Mouse (Mus musculus) E14TG2a.4 (cell line): ENCODE measurements around the gene Gm20388.

ENCODE experiments used
- H3K27me3 ChIP-seq: 2 replicates; pipeline ENCODE4 v1.6.1; 2014; ENCODE audit warnings: low read length, control low read depth; ENCODE audit not compliant: insufficient read depth
- H3K36me3 ChIP-seq: 2 replicates; pipeline ENCODE4 v1.6.1; 2014; ENCODE audit warnings: low read length, control low read depth; ENCODE audit not compliant: insufficient read depth
- H3K4me1 ChIP-seq: replicated peaks from 2 replicates; pipeline ENCODE4 v1.6.1; 2014; ENCODE audit warnings: low read depth, low read length, control low read depth
- H3K4me3 ChIP-seq: replicated peaks from 2 replicates; pipeline ENCODE4 v1.5.1; 2014; ENCODE audit warnings: mild to moderate bottlenecking, low read length
- H3K9me3 ChIP-seq: 2 replicates; pipeline ENCODE4 v1.6.1; 2014; ENCODE audit warnings: low read length, control low read depth
- CTCF ChIP-seq: conservative IDR thresholded peaks from 2 replicates; pipeline ENCODE4 v1.5.1; 2014; ENCODE audit warnings: low read length
- NANOG ChIP-seq: IDR thresholded peaks from 2 replicates; pipeline ENCODE4 v1.6.1; 2014; ENCODE audit warnings: borderline replicate concordance, low read length, mixed read lengths
- POU5F1 ChIP-seq: IDR thresholded peaks from 2 replicates; pipeline ENCODE4 v1.6.1; 2014; ENCODE audit warnings: low read length, borderline replicate concordance

The Gm20388 gene

GRCm38 (mm10) chr8:122030965-122031364, 2120.3 kb downstream of the Gm20388 start:
- no peaks in the 10 kb centered on the region for H3K9me3 ChIP-seq
- no peak overlapping the region for H3K4me3 ChIP-seq
- H3K4me1 ChIP-seq, result no peaks in the 10 kb centered on the region
- H3K36me3 ChIP-seq, result peaks cover 13% of the 10 kb centered on the region
- no peaks in the 10 kb centered on the region for H3K27me3 ChIP-seq
- TF ChIP-seq POU5F1, result no peak
- TF ChIP-seq CTCF, result no peak
- TF ChIP-seq NANOG, result no peak

GRCm38 (mm10) chr8:122032741-122033140, 2122.1 kb downstream of the Gm20388 start:
- H3K27me3 ChIP-seq, result peaks cover 1% of the 10 kb centered on the region; the same call in 1 of the 2 replicates
- TF ChIP-seq CTCF (no peak), POU5F1 (no peak)
- no peaks in the 10 kb centered on the region for H3K4me1 ChIP-seq
- H3K9me3 ChIP-seq, result no peaks in the 10 kb centered on the region
- H3K4me3 ChIP-seq, result no peak overlapping the region
- no peaks in the 10 kb centered on the region for H3K36me3 ChIP-seq

DNA sequence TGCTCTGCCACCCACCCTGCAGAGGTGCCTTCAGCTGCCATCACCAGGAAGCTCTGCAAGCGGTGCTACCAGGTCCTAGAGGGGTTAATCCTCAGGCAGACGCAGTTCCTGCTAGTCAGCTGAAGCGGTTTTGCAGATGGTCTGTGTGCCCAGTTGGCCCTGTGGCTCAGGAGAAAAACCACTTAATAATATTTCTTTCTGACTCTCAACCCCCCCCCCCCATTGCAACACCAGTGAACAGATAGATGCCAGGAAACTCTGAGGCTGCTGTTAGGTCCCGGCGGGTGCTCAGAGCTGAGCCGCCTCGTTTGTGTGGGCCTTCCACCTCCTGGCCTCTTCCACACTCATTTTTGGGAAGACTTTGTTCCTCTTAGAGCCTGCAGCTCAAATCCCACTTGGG, 2124.9 kb downstream of the Gm20388 start:
- Histone ChIP-seq H3K4me3 (no peak overlapping the region), H3K27me3 (peaks cover 4% of the 10 kb centered on the region; the same call in 1 of the 2 replicates), H3K9me3 (no peaks in the 10 kb centered on the region), H3K36me3 (no peaks in the 10 kb centered on the region), H3K4me1 (no peaks in the 10 kb centered on the region)
- TF ChIP-seq CTCF, result no peak
- no peak for TF ChIP-seq NANOG
- TF ChIP-seq POU5F1, result no peak

DNA sequence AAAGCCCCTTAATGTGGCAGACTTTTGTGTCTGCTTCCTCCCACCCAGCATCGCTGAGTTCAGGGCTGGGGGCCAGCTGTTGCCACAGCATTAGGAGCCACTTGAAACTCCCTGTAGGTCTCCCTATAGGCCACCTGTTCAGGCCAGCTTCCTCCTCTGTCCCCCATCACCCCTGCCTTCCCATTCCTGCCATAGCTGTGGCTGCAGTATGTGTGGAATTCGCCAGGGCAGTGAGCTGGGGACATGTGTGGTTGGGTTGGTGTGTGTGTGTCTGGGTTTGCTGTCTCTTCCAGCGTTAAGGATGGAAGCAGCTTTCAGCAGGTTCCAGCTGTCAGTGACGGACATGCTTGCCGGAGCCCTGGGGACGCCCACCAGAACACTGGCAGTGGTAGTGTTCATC, 2125.7 kb downstream of the Gm20388 start:
- TF ChIP-seq POU5F1 (no peak), CTCF (no peak), NANOG (no peak)
- Histone ChIP-seq H3K4me3 (no peak overlapping the region), H3K27me3 (peaks cover 4% of the 10 kb centered on the region; the same call in 1 of the 2 replicates), H3K4me1 (no peaks in the 10 kb centered on the region), H3K36me3 (no peaks in the 10 kb centered on the region), H3K9me3 (no peaks in the 10 kb centered on the region)

GRCm38 (mm10) chr8:122037279-122037678, 2126.6 kb downstream of the Gm20388 start:
- H3K27me3 ChIP-seq, result peaks cover 5% of the 10 kb centered on the region
- H3K4me1 ChIP-seq, result peaks cover 3% of the 10 kb centered on the region; the same call in 1 of the 2 replicates
- no peak overlapping the region for H3K4me3 ChIP-seq
- no peaks in the 10 kb centered on the region for H3K9me3 ChIP-seq
- no peaks in the 10 kb centered on the region for H3K36me3 ChIP-seq
- TF ChIP-seq POU5F1 (no peak), NANOG (no peak), CTCF (no peak)

- TF ChIP-seq NANOG, result no peak
- no peak for TF ChIP-seq POU5F1
- no peak for TF ChIP-seq CTCF
- H3K4me3 ChIP-seq, result no peak overlapping the region
- no peaks in the 10 kb centered on the region for H3K36me3 ChIP-seq
- H3K9me3 ChIP-seq, result no peaks in the 10 kb centered on the region
- H3K27me3 ChIP-seq, result peaks cover 13% of the 10 kb centered on the region
- H3K4me1 ChIP-seq, result peaks cover 11% of the 10 kb centered on the region
These were observed 2127.4 kb downstream of the Gm20388 start for GRCm38 (mm10) chr8:122038076-122038475.

DNA sequence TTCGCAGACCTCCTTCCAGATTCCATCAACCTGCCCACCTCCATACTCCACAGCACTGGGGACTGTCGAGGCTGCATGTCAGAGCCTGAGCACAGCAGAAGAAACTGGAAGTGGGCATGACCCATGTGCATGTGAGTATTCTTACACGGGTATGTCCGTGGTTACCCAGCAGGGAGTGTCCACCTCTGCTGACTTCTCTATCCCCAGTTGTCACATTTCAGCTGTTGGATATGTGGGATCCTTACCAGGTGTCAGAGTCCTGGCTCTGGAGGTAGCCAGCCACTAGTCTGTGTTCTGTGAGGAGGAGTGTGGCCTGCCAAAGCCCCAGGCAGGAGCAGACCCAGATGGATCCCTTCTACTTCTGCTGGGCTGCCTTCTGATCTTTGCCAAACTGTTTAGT, 2128.8 kb downstream of the Gm20388 start:
- TF ChIP-seq POU5F1, result no peak
- no peak for TF ChIP-seq NANOG
- TF ChIP-seq CTCF, result no peak
- Histone ChIP-seq H3K36me3 (no peaks in the 10 kb centered on the region), H3K27me3 (peaks cover 15% of the 10 kb centered on the region), H3K9me3 (no peaks in the 10 kb centered on the region), H3K4me1 (peaks cover 20% of the 10 kb centered on the region), H3K4me3 (no peak overlapping the region)

GRCm38 (mm10) chr8:122047206-122047870, 2136.7 kb downstream of the Gm20388 start:
- TF ChIP-seq POU5F1 (no peak), CTCF (no peak), NANOG (no peak)
- Histone ChIP-seq H3K4me3 (no peak overlapping the region), H3K9me3 (no peaks in the 10 kb centered on the region), H3K36me3 (no peaks in the 10 kb centered on the region), H3K4me1 (peaks cover 16% of the 10 kb centered on the region), H3K27me3 (peaks cover 10% of the 10 kb centered on the region)

DNA sequence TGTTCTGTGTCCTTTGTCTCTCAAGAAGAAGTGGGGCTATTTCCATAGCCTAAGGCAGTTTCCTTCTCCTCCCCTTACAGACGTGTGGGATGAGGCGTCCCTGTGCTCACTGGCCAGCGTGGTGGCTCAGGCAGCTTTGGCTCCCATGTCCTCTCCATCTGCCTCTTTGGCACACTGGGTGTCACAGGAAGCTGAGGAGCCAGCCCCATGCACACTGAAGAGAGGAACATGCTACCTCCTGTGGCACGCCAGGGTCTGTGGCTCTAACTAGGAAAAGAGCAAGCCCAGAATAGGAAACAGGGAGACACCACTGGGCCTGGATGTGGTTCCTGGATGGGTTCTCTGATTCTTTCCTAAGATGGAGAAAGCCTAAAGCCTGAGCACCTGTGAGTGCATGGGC, 2138.6 kb downstream of the Gm20388 start:
- H3K9me3 ChIP-seq, result no peaks in the 10 kb centered on the region
- no peaks in the 10 kb centered on the region for H3K36me3 ChIP-seq
- H3K4me3 ChIP-seq, result no peak overlapping the region
- H3K4me1 ChIP-seq, result no peaks in the 10 kb centered on the region
- TF ChIP-seq POU5F1, result no peak
- no peak for TF ChIP-seq NANOG
- TF ChIP-seq CTCF, result no peak
- peaks cover 4% of the 10 kb centered on the region; the same call in 1 of the 2 replicates for H3K27me3 ChIP-seq
